Mouse (Mus musculus) CH12.LX (cell line): ENCODE results near the gene Lhx2. TPM values are rescaled to one million over a fixed set of nuclear protein-coding genes. Genes with fewer than 3 reads are reported as not detected.

Experiments used
- DNase-seq: peaks from one replicate; pipeline ENCODE4 v3.0.0-alpha.2; 2013; ENCODE audit errors: extremely low read depth
- H3K27ac ChIP-seq: 2 replicates; pipeline ENCODE4 v1.5.1; 2012; ENCODE audit warnings: low read depth, mild to moderate bottlenecking, control low read depth, moderate library complexity; ENCODE audit not compliant: insufficient read depth
- H3K27me3 ChIP-seq: replicated peaks from 2 replicates; pipeline ENCODE3; 2012; ENCODE audit warnings: inconsistent platforms
- H3K36me3 ChIP-seq, 2 experiments: replicated peaks in 1 of 2; 2 replicates each; pipeline versions ENCODE3 to v1.6.1; 2012; ENCODE audit warnings: inconsistent platforms in 1 of 2, low read length in 1 of 2, mild to moderate bottlenecking in 1 of 2, mixed read lengths in 1 of 2, moderate library complexity in 1 of 2; ENCODE audit not compliant: control insufficient read depth in 1 of 2, insufficient read depth in 1 of 2
- H3K4me1 ChIP-seq, 2 experiments: 2 replicates each; pipeline ENCODE4 v1.6.1; 2012; ENCODE audit warnings: inconsistent platforms in 1 of 2, moderate library complexity in 1 of 2; ENCODE audit not compliant: insufficient read depth in 2 of 2, control insufficient read depth in 1 of 2
- H3K4me2 ChIP-seq: 2 replicates; pipeline ENCODE4 v1.6.1; 2012; ENCODE audit warnings: low read depth, mild to moderate bottlenecking, control low read depth; ENCODE audit not compliant: poor library complexity, insufficient read depth, severe bottlenecking
- H3K4me3 ChIP-seq, 3 experiments: fragments of 150-350 bp in 1 of 3; sonication (generic) in 1 of 3; replicated peaks in 1 of 3; 2 replicates each; pipeline versions ENCODE3 to v1.5.1; 2011 to 2012; ENCODE audit warnings: low read depth in 2 of 3, low read length in 2 of 3, mild to moderate bottlenecking in 2 of 3, moderate library complexity in 2 of 3, control low read depth in 1 of 3, improper control_type of control experiment in 1 of 3, inconsistent platforms in 1 of 3, mixed read lengths in 1 of 3; ENCODE audit not compliant: poor library complexity in 1 of 3
- H3K79me2 ChIP-seq: replicated peaks from 2 replicates; pipeline ENCODE4 v1.6.1; 2012; ENCODE audit warnings: mild to moderate bottlenecking, moderate library complexity; ENCODE audit not compliant: control insufficient read depth, poor library complexity, insufficient read depth, severe bottlenecking; ENCODE audit errors: extremely low read depth
- H3K9ac ChIP-seq: 2 replicates; pipeline ENCODE4 v1.6.1; 2012; ENCODE audit warnings: low read depth, mild to moderate bottlenecking, control low read depth, moderate library complexity; ENCODE audit not compliant: insufficient read depth
- H3K9me3 ChIP-seq: replicated peaks from 2 replicates; pipeline ENCODE3; 2012; ENCODE audit warnings: low read length, inconsistent platforms, mixed read lengths
- CHD1 ChIP-seq: IDR thresholded peaks from 2 replicates; pipeline ENCODE4 v1.6.1; 2012; ENCODE audit warnings: low read depth, low read length, improper control_type of control experiment, inconsistent platforms
- MXI1 ChIP-seq: IDR thresholded peaks from 2 replicates; pipeline ENCODE4 v1.6.1; 2011; ENCODE audit warnings: mild to moderate bottlenecking, low read depth, low read length, improper control_type of control experiment
- SIN3A ChIP-seq: IDR thresholded peaks from 2 replicates; pipeline ENCODE4 v1.6.1; 2012; ENCODE audit warnings: low read length, improper control_type of control experiment, inconsistent platforms
- dilution Hi-C: fragments of 300-500 bp; cut with MboI; formaldehyde crosslinking; loops from 2 replicates; pipeline ENCODE4 v1.14.3; 2020; ENCODE audit warnings: low sequenced_read_pairs; ENCODE audit not compliant: extremely low pct_unique_long_range_greater_than_20kb, extremely low pct_ligation_motif_present
- in situ Hi-C: fragments of 300-500 bp; cut with MboI; formaldehyde crosslinking; loops from 3 replicates; pipeline ENCODE4 v1.14.3; 2019; ENCODE audit warnings: low sequenced_read_pairs, low pct_ligation_motif_present, low pct_unique_long_range_greater_than_20kb, mixed read lengths
- polyA plus RNA-seq: library from polyadenylated mRNA; unstranded; fragments of >175 nt; gene quantifications from 2 replicates; pipeline ENCODE4 v1.2.1, GENCODE M21; 2012; ENCODE audit warnings: low read depth; ENCODE audit not compliant: insufficient read length
- total RNA-seq, 2 experiments: library from RNA; depleted of rRNA; stranded (reverse); fragments of 300-350 nt in 1 of 2; fragments of >200 nt in 1 of 2; gene quantifications; 2 replicates each; pipeline ENCODE4 v1.2.3; 2012 to 2014

Lhx2 gene
- total and polyA plus RNA-seq, 3 experiments: 0.24 to 0.47 (median 0.34) TPM

DNA sequence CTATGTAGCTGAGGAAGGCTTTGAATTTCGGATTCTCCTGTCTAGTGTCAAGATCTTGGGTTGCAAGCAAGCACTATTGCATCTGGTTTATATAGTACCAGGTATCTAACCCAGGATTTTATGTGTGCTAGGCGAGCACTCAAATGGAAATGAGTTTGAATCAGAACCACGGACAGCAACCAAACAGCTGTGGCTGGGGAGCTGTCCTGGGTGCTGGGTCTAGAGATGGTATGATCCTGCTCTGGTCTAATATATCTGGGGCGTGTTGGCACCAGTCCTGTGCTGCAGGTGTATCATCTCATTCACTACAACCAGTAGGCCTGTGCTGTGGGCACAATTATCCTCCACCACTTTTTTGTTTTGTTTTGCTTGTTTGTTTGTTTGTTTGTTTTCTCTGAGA is 78.9 kb downstream of the Lhx2 start:
- Histone ChIP-seq H3K79me2 (no peaks in the 10 kb centered on the region), H3K9me3 (no peaks in the 10 kb centered on the region), H3K4me2 (no peak overlapping the region), H3K36me3 (no peaks in the 10 kb centered on the region), H3K27me3 (peaks cover 41% of the 10 kb centered on the region), H3K27ac (no peak overlapping the region), H3K9ac (no peak overlapping the region), H3K4me1 (peaks cover 0 to 3% of the 10 kb centered on the region in 2 experiments; a peak in 1 of 4 replicates), H3K4me3 (no peak overlapping the region)
- dilution Hi-C loops: no loop called here
- TF ChIP-seq MXI1 (peak; percentile 93), CHD1 (no peak), SIN3A (peak; percentile 100)
- in situ Hi-C loops: no loop called here
- peak; percentile 49 for DNase-seq

Other genes with a start within 250 kb of the Lhx2 start
- gene Dennd1a, start 51.9 kb upstream of the Lhx2 start, total RNA-seq (2012; rRNA removed): 4.1 and 4.3 TPM in 2 replicates
- 2.1 and 2.7 TPM in 2 replicates for gene Dennd1a, start 51.9 kb upstream of the Lhx2 start, total RNA-seq (2014; rRNA removed)
- 5.9 and 7.3 TPM in 2 replicates for gene Dennd1a, start 51.9 kb upstream of the Lhx2 start, polyA plus RNA-seq
- gene Nek6, start 172.4 kb downstream of the Lhx2 start, total RNA-seq (2012; rRNA removed): 30.5 and 39.9 TPM in 2 replicates
- 27.5 and 31.0 TPM in 2 replicates for gene Nek6, start 172.4 kb downstream of the Lhx2 start, total RNA-seq (2014; rRNA removed)
- 36.7 and 44.7 TPM in 2 replicates for gene Nek6, start 172.4 kb downstream of the Lhx2 start, polyA plus RNA-seq